Comparison of ENCODE assay signal across 35 mouse cellular contexts in the genomic region with DNA sequence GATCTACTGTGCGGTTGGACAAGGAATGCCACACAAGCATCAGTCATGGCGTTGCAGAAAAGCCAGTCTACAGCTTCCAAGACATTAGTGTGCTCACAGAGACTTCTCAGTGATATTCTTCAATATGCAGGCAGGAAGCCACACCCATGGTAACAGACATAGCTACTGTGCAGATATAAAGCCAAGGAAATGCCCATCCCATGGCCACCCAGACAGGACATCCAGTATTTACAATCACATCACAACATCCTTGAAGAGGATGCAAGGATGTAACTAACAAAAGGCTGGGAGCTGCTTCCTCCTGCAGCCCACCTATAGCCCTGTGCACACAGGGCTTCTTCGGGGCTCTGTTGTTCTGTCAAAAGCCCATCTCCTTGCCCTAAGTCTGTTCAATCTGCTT. TPM values are rescaled to one million over a fixed set of nuclear protein-coding genes. Genes with fewer than 3 reads are reported as not detected.
A peak's percentile ranks its signal among the peaks of the same experiment; 100 is the strongest.
DNase-seq lines count a peak whose midpoint lies in the region; ATAC-seq lines count a peak whose summit lies in the region.
"Had no signal": no experiment of that assay in that cellular context is flagged by ENCODE, and none has a peak within 500 bp of the region (broad histone marks: within the 10 kb centered on the region; RNA-seq: fewer than 3 reads in every experiment).

No protein-coding gene starts in this region.

- no peak for ATAC-seq in hindbrain, embryonic 12.5 days (ENCODE audit: low FRiP score)
- no peak; the same call in 1 of the 2 replicates for ATAC-seq in lung, embryonic 15.5 days (ENCODE audit: borderline replicate concordance, extremely low read depth, low FRiP score, low TSS enrichment)
- ATAC-seq: CD4-positive, CD25-positive, alpha-beta regulatory T cell, adult 4 months; forebrain, embryonic 14.5 days; hindbrain, postnatal 0 days; intestine, embryonic 15.5 days; liver, embryonic 12.5 days; liver, postnatal 0 days had no signal

- H3K4me1 ChIP-seq in hindbrain, embryonic 10.5 days (replicated peaks): peaks cover 11% of the 10 kb centered on the region
- peaks cover 12% of the 10 kb centered on the region; the same call in 1 of the 2 replicates for H3K4me1 ChIP-seq in hindbrain, embryonic 12.5 days
- peaks cover 24% of the 10 kb centered on the region for H3K4me1 ChIP-seq in limb, embryonic 10.5 days
- peaks cover 19% of the 10 kb centered on the region for H3K4me1 ChIP-seq in lung, embryonic 15.5 days
- H3K4me1 ChIP-seq: intestine, embryonic 15.5 days; liver, embryonic 12.5 days; megakaryocyte, embryonic 14.5 days; midbrain, embryonic 12.5 days had no signal

- no peaks in the 10 kb centered on the region for H3K27me3 ChIP-seq in hindbrain, embryonic 10.5 days (ENCODE audit: insufficient read depth, poor library complexity, severe bottlenecking)
- H3K27me3 ChIP-seq in hindbrain, embryonic 12.5 days: no peaks in the 10 kb centered on the region; the same call in 1 of the 2 replicates
- H3K27me3 ChIP-seq in limb, embryonic 10.5 days (ENCODE audit: low read depth, poor library complexity, severe bottlenecking): no peaks in the 10 kb centered on the region
- H3K27me3 ChIP-seq in lung, embryonic 15.5 days: no peaks in the 10 kb centered on the region
- H3K27me3 ChIP-seq: intestine, embryonic 15.5 days; liver, embryonic 12.5 days; midbrain, embryonic 12.5 days; neural tube, embryonic 13.5 days had no signal

- WGBS in hindbrain, embryonic 10.5 days: 87% methylated on average over 3 of the region's 3 CpGs
- WGBS in hindbrain, embryonic 12.5 days: 89% methylated on average over 3 of the region's 3 CpGs
- WGBS in limb, embryonic 10.5 days: 94% methylated on average over 3 of the region's 3 CpGs
- 78% methylated on average over 3 of the region's 3 CpGs for WGBS in lung, embryonic 15.5 days

- peak overlapping the region; percentile 5; the same call in 1 of the 2 replicates for H3K27ac ChIP-seq in hindbrain, embryonic 10.5 days
- no peak overlapping the region for H3K27ac ChIP-seq in hindbrain, embryonic 12.5 days
- H3K27ac ChIP-seq in limb, embryonic 10.5 days: peak overlapping the region; percentile 30; the same call in 1 of the 2 replicates
- H3K27ac ChIP-seq in lung, embryonic 15.5 days: peak overlapping the region; percentile 15; the same call in 1 of the 2 replicates
- H3K27ac ChIP-seq: hindbrain, postnatal 0 days; intestine, embryonic 15.5 days; kidney, postnatal 0 days; liver, embryonic 12.5 days; midbrain, embryonic 12.5 days; neural tube, embryonic 13.5 days had no signal

- no peak overlapping the region for H3K9ac ChIP-seq in hindbrain, embryonic 12.5 days
- H3K9ac ChIP-seq in lung, embryonic 15.5 days: no peak overlapping the region
- H3K9ac ChIP-seq: intestine, embryonic 15.5 days; liver, embryonic 12.5 days; liver, postnatal 0 days; midbrain, embryonic 12.5 days; neural tube, embryonic 13.5 days had no signal

- no peak for DNase-seq in hindbrain, embryonic 10.5 days (ENCODE audit: low spot score)
- no peak for DNase-seq in limb, embryonic 10.5 days (ENCODE audit: low spot score)
- DNase-seq in lung, postnatal 25 days (ENCODE audit: low spot score): peak; percentile 72
- DNase-seq in kidney, postnatal 10 days: no peak
- DNase-seq in adrenal gland, postnatal 36 days: no peak
- DNase-seq: adrenal gland, postnatal 14 days; cerebellum, adult 18-20 months; cerebellum, postnatal 14 days; gastrocnemius, postnatal 14 days; heart, adult 18-20 months; heart, postnatal 14 days; kidney, adult 8-10 months; layer of hippocampus, adult 9-11 months; liver, postnatal 0 days; right cerebral cortex, postnatal 4 days had no signal

- no peaks in the 10 kb centered on the region for H3K9me3 ChIP-seq in hindbrain, embryonic 10.5 days
- H3K9me3 ChIP-seq in hindbrain, embryonic 12.5 days (replicated peaks): no peaks in the 10 kb centered on the region
- H3K9me3 ChIP-seq in limb, embryonic 10.5 days (replicated peaks): no peaks in the 10 kb centered on the region
- H3K9me3 ChIP-seq in lung, embryonic 15.5 days: no peaks in the 10 kb centered on the region
- H3K9me3 ChIP-seq: intestine, embryonic 15.5 days; liver, embryonic 12.5 days; midbrain, embryonic 12.5 days; neural tube, embryonic 13.5 days had no signal

- no peak overlapping the region for H3K4me2 ChIP-seq in hindbrain, embryonic 12.5 days (replicated peaks)
- H3K4me2 ChIP-seq in lung, embryonic 15.5 days: no peak overlapping the region
- H3K4me2 ChIP-seq: intestine, embryonic 15.5 days; liver, embryonic 12.5 days; midbrain, embryonic 12.5 days; neural tube, embryonic 13.5 days had no signal

- no peaks in the 10 kb centered on the region for H3K36me3 ChIP-seq in hindbrain, embryonic 10.5 days
- H3K36me3 ChIP-seq in hindbrain, embryonic 12.5 days: no peaks in the 10 kb centered on the region
- H3K36me3 ChIP-seq in limb, embryonic 10.5 days: no peaks in the 10 kb centered on the region
- H3K36me3 ChIP-seq in lung, embryonic 15.5 days: no peaks in the 10 kb centered on the region
- H3K36me3 ChIP-seq: intestine, embryonic 15.5 days; liver, embryonic 12.5 days; midbrain, embryonic 12.5 days; neural tube, embryonic 13.5 days had no signal

- H3K4me3 ChIP-seq in hindbrain, embryonic 10.5 days: no peak overlapping the region
- H3K4me3 ChIP-seq in hindbrain, embryonic 12.5 days: no peak overlapping the region
- H3K4me3 ChIP-seq in limb, embryonic 10.5 days: no peak overlapping the region
- H3K4me3 ChIP-seq in lung, embryonic 15.5 days: no peak overlapping the region
- H3K4me3 ChIP-seq: intestine, embryonic 15.5 days; liver, embryonic 12.5 days; megakaryocyte, embryonic 14.5 days; midbrain, embryonic 12.5 days; neural tube, embryonic 13.5 days had no signal

RNA-seq across cellular contexts. Expression of a gene that starts 45.4 kb away (rescaled TPM):
- polyA plus RNA-seq in hindbrain, embryonic 10.5 days (2016; fragmentation: Nextera tagmentation; extraction: Ambion mirVana): 0.06 and 0.31 TPM in 2 replicates
- 0.39 and 0.58 TPM in 2 replicates for polyA plus RNA-seq in hindbrain, embryonic 12.5 days (2016; fragmentation: Nextera tagmentation; extraction: Ambion mirVana)
- 0.04 TPM in 1 of 2 replicates, not detected in the other for polyA plus RNA-seq in limb, embryonic 10.5 days (2016; fragmentation: Nextera tagmentation; extraction: Ambion mirVana)
- 0.97 and 1.9 TPM in 2 replicates for polyA plus RNA-seq in lung, embryonic 15.5 days (2015; fragmentation: Nextera tagmentation; extraction: Ambion mirVana)
- total RNA-seq in adrenal gland, postnatal 36 days (2021): under 1 TPM; 0.33 to 0.56 TPM
- polyA plus RNA-seq: CD4-positive, CD25-positive, alpha-beta regulatory T cell, adult 4 months; hindbrain, embryonic 11.5 days; liver, embryonic 12.5 days; liver, postnatal 0 days had no signal

RNA-seq across cellular contexts. Expression of a gene that starts 46.9 kb away (rescaled TPM):
- not detected in 2 replicates for polyA plus RNA-seq in hindbrain, embryonic 10.5 days (2016; fragmentation: Nextera tagmentation; extraction: Ambion mirVana)
- not detected in 2 replicates for polyA plus RNA-seq in hindbrain, embryonic 12.5 days (2016; fragmentation: Nextera tagmentation; extraction: Ambion mirVana)
- polyA plus RNA-seq in limb, embryonic 10.5 days (2016; fragmentation: Nextera tagmentation; extraction: Ambion mirVana): not detected in 2 replicates
- not detected in 2 replicates for polyA plus RNA-seq in lung, embryonic 15.5 days (2015; fragmentation: Nextera tagmentation; extraction: Ambion mirVana)
- not detected for total RNA-seq in adrenal gland, postnatal 36 days (2021)
- total RNA-seq: adrenal gland, postnatal 14 days; gastrocnemius, postnatal 14 days; hindbrain, postnatal 0 days; left cerebral cortex, adult 18-20 months; left cerebral cortex, postnatal 25 days had no signal
- polyA plus RNA-seq: brain, embryonic 14.5 days; CD4-positive, CD25-positive, alpha-beta regulatory T cell, adult 4 months; cortical plate, adult 2 months; forebrain, embryonic 14.5 days; hindbrain, embryonic 11.5 days; hindbrain, postnatal 0 days; intestine, embryonic 15.5 days; kidney, postnatal 0 days; large intestine, adult 2 months; limb, embryonic 14.5 days; liver, embryonic 12.5 days; liver, postnatal 0 days; midbrain, embryonic 12.5 days; neural tube, embryonic 13.5 days; spleen, adult 2 months; urinary bladder, adult 2 months had no signal
